Mouse (Mus musculus) C2C12 (cell line): ENCODE measurements around the gene Cdkl2. TPM values are rescaled to one million over a fixed set of nuclear protein-coding genes. Genes with fewer than 3 reads are reported as not detected.

Source experiments
- H3K27me3 ChIP-seq: one replicate; pipeline ENCODE4 v1.6.1; 2011; ENCODE audit not compliant: control insufficient read depth, insufficient read depth, insufficient read length
- H3K36me3 ChIP-seq: one replicate; pipeline ENCODE4 v1.6.1; 2011; ENCODE audit not compliant: control insufficient read depth, insufficient read depth
- H3K4me3 ChIP-seq: one replicate; pipeline ENCODE4 v1.5.1; 2011; ENCODE audit warnings: mild to moderate bottlenecking, control low read depth; ENCODE audit not compliant: poor library complexity, insufficient read depth, severe bottlenecking
- H3K79me2 ChIP-seq: one replicate; pipeline ENCODE4 v1.6.1; 2011; ENCODE audit not compliant: control insufficient read depth, insufficient read depth
- H3K79me3 ChIP-seq: one replicate; pipeline ENCODE4 v1.6.1; 2011; ENCODE audit warnings: low read depth, control low read depth
- H3ac ChIP-seq: one replicate; pipeline ENCODE3; 2011; ENCODE audit warnings: low read depth; ENCODE audit not compliant: control insufficient read depth, insufficient read length
- CEBPB ChIP-seq: IDR thresholded peaks from one replicate; pipeline ENCODE4 v1.6.1; 2011; ENCODE audit warnings: low read depth, mild to moderate bottlenecking, control low read depth, moderate library complexity
- CTCF ChIP-seq: IDR thresholded peaks from one replicate; pipeline ENCODE4 v1.5.1; 2011; ENCODE audit not compliant: control insufficient read depth, insufficient read depth, insufficient read length
- FOSL1 ChIP-seq: IDR thresholded peaks from one replicate; pipeline ENCODE4 v1.8.0; 2011; ENCODE audit warnings: mild to moderate bottlenecking, low read length; ENCODE audit not compliant: poor library complexity, insufficient read depth, severe bottlenecking
- MAX ChIP-seq: IDR thresholded peaks from one replicate; pipeline ENCODE4 v1.6.1; 2011; ENCODE audit warnings: mild to moderate bottlenecking, control low read depth
- MYOD1 ChIP-seq: IDR thresholded peaks from one replicate; pipeline ENCODE4 v1.6.1; 2011; ENCODE audit warnings: low read depth; ENCODE audit not compliant: control insufficient read depth, insufficient read length
- MYOG ChIP-seq: IDR thresholded peaks from one replicate; pipeline ENCODE4 v1.6.1; 2011; ENCODE audit not compliant: control insufficient read depth, insufficient read length; ENCODE audit errors: extremely low read depth
- USF1 ChIP-seq: IDR thresholded peaks from one replicate; pipeline ENCODE4 v1.6.1; 2011; ENCODE audit warnings: low read depth, mild to moderate bottlenecking, control low read depth, moderate library complexity
- polyA plus RNA-seq: library from polyadenylated mRNA; unstranded; fragments of >200 nt; fragmentation: generic; extraction: Trizol; gene quantifications from one replicate; pipeline ENCODE4 v1.2.1, GENCODE M21; 2012; ENCODE audit warnings: missing spikeins

Gene Cdkl2
- polyA plus RNA-seq, 1 experiment: 0.83 TPM

- Histone ChIP-seq H3K36me3 (no peaks in the 10 kb centered on the region), H3K79me2 (no peaks in the 10 kb centered on the region), H3K4me3 (no peak overlapping the region), H3K79me3 (no peaks in the 10 kb centered on the region), H3K27me3 (no peaks in the 10 kb centered on the region), H3ac (no peak overlapping the region)
- TF ChIP-seq USF1 (no peak), MAX (no peak), CEBPB (no peak), CTCF (no peak), MYOD1 (no peak), FOSL1 (no peak), MYOG (no peak)
These were observed 54.4 kb downstream of the Cdkl2 start for GRCm38 (mm10) chr5:91989261-91989660.

GRCm38 (mm10) chr5:91987799-91988198 is 55.9 kb downstream of the Cdkl2 start:
- no peaks in the 10 kb centered on the region for H3K79me2 ChIP-seq
- H3K27me3 ChIP-seq: no peaks in the 10 kb centered on the region
- no peaks in the 10 kb centered on the region for H3K36me3 ChIP-seq
- no peak for TF ChIP-seq USF1
- H3ac ChIP-seq: no peak overlapping the region
- no peak overlapping the region for H3K4me3 ChIP-seq
- H3K79me3 ChIP-seq: no peaks in the 10 kb centered on the region

DNA sequence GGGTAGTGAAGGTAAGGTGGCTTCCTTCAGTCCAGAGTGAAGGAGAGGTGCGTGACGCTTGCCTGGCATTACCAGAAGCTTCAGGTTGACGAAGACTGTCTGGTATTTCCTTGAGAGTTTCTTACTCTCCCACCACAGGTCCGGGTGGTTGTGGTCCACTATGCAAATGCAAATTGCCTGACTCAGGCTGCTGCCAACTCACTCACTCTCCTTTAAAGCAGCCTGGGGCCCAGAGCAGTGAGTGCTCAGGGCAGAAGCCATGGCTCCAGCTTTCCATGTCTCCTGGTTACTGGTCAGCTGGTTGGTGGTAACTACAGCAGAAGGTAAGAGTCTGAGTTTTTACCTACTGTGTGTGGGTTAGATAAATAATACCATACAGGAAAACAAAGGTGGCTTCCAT is 56.4 kb downstream of the Cdkl2 start, which contains the start of gene Odaph:
Odaph (plus strand) TSS at position 240 of the 400 bp plus-strand sequence.
- H3K36me3 ChIP-seq: no peaks in the 10 kb centered on the region

DNA sequence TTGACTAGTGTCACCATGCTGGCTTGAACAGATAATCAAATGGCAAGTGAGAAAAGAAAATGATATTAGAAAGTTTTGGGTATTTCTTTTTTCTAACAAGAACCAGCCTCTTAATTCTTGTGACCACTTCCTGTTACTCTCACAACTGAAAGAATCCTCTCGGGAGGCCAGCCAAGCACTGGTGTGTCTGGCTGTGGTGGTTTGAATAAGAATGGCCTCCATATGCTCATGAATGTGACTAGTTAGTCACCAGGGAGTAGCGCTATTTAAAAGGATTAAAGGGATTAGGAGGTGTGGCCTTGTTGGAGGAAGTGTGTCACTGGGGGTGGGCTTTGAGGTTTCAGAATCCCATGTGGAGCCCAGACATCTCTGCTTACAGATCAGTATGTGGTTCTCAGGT is 58.0 kb downstream of the Cdkl2 start:
- H3K36me3 ChIP-seq: no peaks in the 10 kb centered on the region
- no peak for TF ChIP-seq FOSL1
- TF ChIP-seq CTCF: no peak
- no peak for TF ChIP-seq MAX
- TF ChIP-seq MYOD1: no peak
- no peak for TF ChIP-seq MYOG
- TF ChIP-seq USF1: no peak
- TF ChIP-seq CEBPB: no peak
- H3K79me2 ChIP-seq: no peaks in the 10 kb centered on the region
- no peak overlapping the region for H3ac ChIP-seq
- no peaks in the 10 kb centered on the region for H3K79me3 ChIP-seq
- H3K27me3 ChIP-seq: no peaks in the 10 kb centered on the region
- H3K4me3 ChIP-seq: no peak overlapping the region

More for the DNA sequence above, 56.4 kb downstream of the Cdkl2 start, which contains the start of gene Odaph:
- Histone ChIP-seq H3K79me2 (no peaks in the 10 kb centered on the region), H3ac (no peak within 1 kb of the TSS), H3K79me3 (no peaks in the 10 kb centered on the region), H3K27me3 (no peaks in the 10 kb centered on the region), H3K4me3 (no peak within 1 kb of the TSS)
- TF ChIP-seq CTCF: no peak
- TF ChIP-seq FOSL1: no peak
- TF ChIP-seq MAX: no peak
- no peak for TF ChIP-seq MYOG
- TF ChIP-seq MYOD1: no peak
- no peak for TF ChIP-seq CEBPB
- TF ChIP-seq USF1: no peak

- Histone ChIP-seq H3K36me3 (no peaks in the 10 kb centered on the region), H3K27me3 (no peaks in the 10 kb centered on the region), H3K79me3 (no peaks in the 10 kb centered on the region), H3ac (no peak overlapping the region), H3K79me2 (no peaks in the 10 kb centered on the region), H3K4me3 (no peak overlapping the region)
- no peak for TF ChIP-seq FOSL1
These were observed 60.2 kb downstream of the Cdkl2 start for GRCm38 (mm10) chr5:91983490-91983889.

- Histone ChIP-seq H3ac (no peak overlapping the region), H3K79me3 (no peaks in the 10 kb centered on the region), H3K4me3 (no peak overlapping the region), H3K79me2 (no peaks in the 10 kb centered on the region), H3K27me3 (no peaks in the 10 kb centered on the region), H3K36me3 (no peaks in the 10 kb centered on the region)
- TF ChIP-seq MAX: no peak
- no peak for TF ChIP-seq FOSL1
- no peak for TF ChIP-seq CTCF
These were observed 62.4 kb downstream of the Cdkl2 start for GRCm38 (mm10) chr5:91981176-91981840.
